8 mouse cellular contexts compared by ENCODE assay signal in the genomic region with DNA sequence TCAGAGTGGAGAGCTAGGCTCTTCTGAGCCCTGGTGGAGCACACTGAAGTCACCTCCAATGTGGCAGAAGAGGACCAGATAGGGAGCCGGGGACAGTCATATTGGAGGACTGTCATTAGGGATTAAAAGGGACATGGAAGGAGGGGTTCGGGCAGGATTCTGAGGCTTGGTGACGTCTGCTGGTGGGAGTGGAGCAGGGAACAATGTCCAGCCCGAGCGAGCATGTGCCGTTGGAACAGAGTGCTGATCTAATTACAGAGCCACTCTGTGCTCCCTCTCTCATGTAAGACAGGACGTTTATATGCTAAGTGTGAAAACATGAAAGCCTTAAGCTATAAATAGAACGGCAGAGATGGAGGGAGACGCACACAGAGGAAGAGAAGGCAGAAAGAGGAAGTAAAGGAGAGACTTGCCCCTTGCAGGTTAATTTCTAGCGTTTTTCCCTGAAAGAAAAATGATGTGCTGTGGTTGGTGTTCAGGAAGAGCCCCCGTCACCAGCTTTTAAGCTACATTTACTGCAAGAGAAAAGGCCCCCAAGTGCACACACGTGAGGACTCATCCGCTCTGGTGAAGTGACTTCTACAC.
DNase-seq lines count a peak whose midpoint lies in the region; ATAC-seq and TF ChIP-seq lines count a peak whose summit lies in the region.

No protein-coding gene starts in this region.

- no peaks in the 10 kb centered on the region for H3K36me3 ChIP-seq in CH12.LX (replicated peaks in 1 of 2; ENCODE audit: control insufficient read depth in 1 of 2, insufficient read depth in 1 of 2, low read length in 1 of 2)
- no peaks in the 10 kb centered on the region for H3K36me3 ChIP-seq in heart, embryonic 11.5 days (ENCODE audit: control insufficient read depth, insufficient read depth, low read length)
- H3K36me3 ChIP-seq in liver, embryonic 11.5 days (ENCODE audit: control insufficient read depth, insufficient read depth, low read length) = no peaks in the 10 kb centered on the region

- H3K27me3 ChIP-seq in CH12.LX (replicated peaks) = no peaks in the 10 kb centered on the region
- H3K27me3 ChIP-seq in heart, embryonic 11.5 days (ENCODE audit: control insufficient read depth, insufficient read depth, low read length) = no peaks in the 10 kb centered on the region
- no peaks in the 10 kb centered on the region for H3K27me3 ChIP-seq in liver, embryonic 11.5 days (replicated peaks; ENCODE audit: control insufficient read depth, insufficient read depth, low read length)

- TF ChIP-seq POLR2A in CH12.LX (IDR thresholded peaks at IDR 0.05; ENCODE audit: low read depth, low read length) = no peak

- intact Hi-C loops in gastrocnemius, postnatal 14 days (cut with DNase I; ENCODE audit: low total_unique reads) = no loop called here

- TF ChIP-seq RAD21 in CH12.LX (IDR thresholded peaks at IDR 0.05; ENCODE audit: low read depth, low read length) = no peak

- WGBS in heart, embryonic 11.5 days (ENCODE audit: insufficient replicate concordance) = 28% methylated on average over 13 of the region's 13 CpGs
- 29% methylated on average over 13 of the region's 13 CpGs for WGBS in liver, embryonic 11.5 days

- TF ChIP-seq EP300 in CH12.LX (IDR thresholded peaks at IDR 0.05; ENCODE audit: low read length) = no peak

- no peaks in the 10 kb centered on the region for H3K79me2 ChIP-seq in CH12.LX (replicated peaks; ENCODE audit: control insufficient read depth, extremely low read depth, insufficient read depth, poor library complexity, severe bottlenecking)

- H3K9ac ChIP-seq in CH12.LX (ENCODE audit: insufficient read depth, low read depth) = no peak overlapping the region
- H3K9ac ChIP-seq in heart, embryonic 11.5 days (ENCODE audit: low read depth, low read length) = no peak overlapping the region
- no peak overlapping the region for H3K9ac ChIP-seq in liver, embryonic 11.5 days (ENCODE audit: low read depth, low read length)

- H3K4me1 ChIP-seq in CH12.LX (ENCODE audit: control insufficient read depth in 1 of 2, insufficient read depth in 2 of 2) = peaks cover 3 to 19% of the 10 kb centered on the region in 2 experiments
- peaks cover 10% of the 10 kb centered on the region; the same call in 1 of the 2 replicates for H3K4me1 ChIP-seq in heart, embryonic 11.5 days (ENCODE audit: control insufficient read depth, insufficient read depth, low read length)
- no peaks in the 10 kb centered on the region for H3K4me1 ChIP-seq in liver, embryonic 11.5 days (replicated peaks; ENCODE audit: control insufficient read depth, insufficient read depth, low read length)

- dilution Hi-C loops in CH12.LX (cut with MboI; ENCODE audit: extremely low pct_ligation_motif_present, extremely low pct_unique_long_range_greater_than_20kb, low sequenced_read_pairs) = no loop called here

- ATAC-seq in heart, embryonic 11.5 days (replicated peaks; ENCODE audit: insufficient number of reproducible peaks, low FRiP score, low TSS enrichment) = no peak
- ATAC-seq in megakaryocyte, adult 5-6 weeks (ENCODE audit: poor library complexity, severe bottlenecking) = peak; percentile 21; the same call in 1 of the 2 replicates
- no peak for ATAC-seq in liver, embryonic 11.5 days (replicated peaks; ENCODE audit: low FRiP score)

- no peak overlapping the region for H3K4me3 ChIP-seq in CH12.LX (replicated peaks in 1 of 3; ENCODE audit: low read depth in 2 of 3, low read length in 2 of 3, poor library complexity in 1 of 3)
- no peak overlapping the region for H3K4me3 ChIP-seq in heart, embryonic 11.5 days (ENCODE audit: low read depth, low read length)
- H3K4me3 ChIP-seq in liver, embryonic 11.5 days (ENCODE audit: low read depth, low read length) = no peak overlapping the region

- no peak overlapping the region for H3K27ac ChIP-seq in CH12.LX (ENCODE audit: insufficient read depth, low read depth)
- no peak overlapping the region for H3K27ac ChIP-seq in heart, embryonic 11.5 days (ENCODE audit: low read depth, low read length)
- no peak overlapping the region for H3K27ac ChIP-seq in liver, embryonic 11.5 days (ENCODE audit: low read depth, low read length)

- no peaks in the 10 kb centered on the region for H3K9me3 ChIP-seq in CH12.LX (replicated peaks; ENCODE audit: low read length)
- H3K9me3 ChIP-seq in heart, embryonic 11.5 days (replicated peaks; ENCODE audit: control insufficient read depth, low read length) = no peaks in the 10 kb centered on the region
- H3K9me3 ChIP-seq in liver, embryonic 11.5 days (ENCODE audit: control insufficient read depth, low read length) = no peaks in the 10 kb centered on the region

- no peak for TF ChIP-seq CTCF in CH12.LX (conservative IDR thresholded peaks at IDR 0.05 in 1 of 2, IDR thresholded peaks at IDR 0.05 in 1 of 2; ENCODE audit: low read depth in 2 of 2, low read length in 2 of 2)

- peak; percentile 14 for DNase-seq in gastrocnemius, adult 18-20 months (ENCODE audit: low spot score)
- no peak for DNase-seq in gastrocnemius, postnatal 14 days
- DNase-seq in CH12.LX (ENCODE audit: extremely low read depth) (peak; percentile 24), liver (no peak)
- DNase-seq in liver, embryonic 11.5 days (ENCODE audit: low spot score) = no peak
- DNase-seq in spleen, postnatal 14 days (ENCODE audit: low spot score in 2 of 2) = no peak

- in situ Hi-C loops in CH12.LX (cut with MboI; ENCODE audit: low pct_ligation_motif_present, low pct_unique_long_range_greater_than_20kb, low sequenced_read_pairs) = loop anchor here (25.0 kb wide), 1 partner anchor 819 kb away; the partner anchor contains the start of genes 1110004F10Rik and Sox6

- H3K4me2 ChIP-seq in CH12.LX (ENCODE audit: insufficient read depth, low read depth, poor library complexity, severe bottlenecking) = 0 out of 2 replicates have a peak overlapping the region, but pooled peaks have one; percentile 32
- H3K4me2 ChIP-seq in heart, embryonic 11.5 days = peak overlapping the region; percentile 6; the same call in 1 of the 2 replicates
- H3K4me2 ChIP-seq in liver, embryonic 11.5 days = no peak overlapping the region

TF ChIP-seq in CH12.LX, 34 proteins besides CTCF, POLR2A, EP300 and RAD21:
- TF ChIP-seq CHD1 (IDR thresholded peaks at IDR 0.05; ENCODE audit: low read depth, low read length) (no peak), MEF2A (IDR thresholded peaks at IDR 0.05; ENCODE audit: borderline replicate concordance, low read depth, low read length) (0 out of 2 replicates have a peak, but pooled peaks have one; percentile 53), HCFC1 (IDR thresholded peaks at IDR 0.05; ENCODE audit: low read depth, low read length) (no peak), ZC3H11A (IDR thresholded peaks at IDR 0.05; ENCODE audit: low read depth, low read length) (no peak), ZMIZ1 (IDR thresholded peaks at IDR 0.05; ENCODE audit: low read depth, low read length) (no peak), ZKSCAN1 (IDR thresholded peaks at IDR 0.05; ENCODE audit: borderline replicate concordance, low read depth, low read length) (no peak), KAT2A (IDR thresholded peaks at IDR 0.05; ENCODE audit: insufficient replicate concordance, low read length) (no peak), RCOR1 (conservative IDR thresholded peaks at IDR 0.05; ENCODE audit: low read depth, low read length) (no peak), MXI1 (IDR thresholded peaks at IDR 0.05; ENCODE audit: low read depth, low read length) (no peak), BHLHE40 (IDR thresholded peaks at IDR 0.05; ENCODE audit: low read depth, low read length) (peak; percentile 7; the same call in 1 of the 2 replicates), POLR2AphosphoS2 (IDR thresholded peaks at IDR 0.05; ENCODE audit: low read depth, low read length) (no peak), USF2 (conservative IDR thresholded peaks at IDR 0.05; ENCODE audit: low read depth, low read length) (no peak), MAFK (IDR thresholded peaks at IDR 0.05; ENCODE audit: insufficient replicate concordance, low read length) (no peak)

Comparison
In these comparisons a context has a peak if more than half of its experiments do, and no peak if none do; other contexts are left out.
1. DNase-seq: peak in gastrocnemius, adult 18-20 months (single experiment) and CH12.LX (single experiment); none in gastrocnemius, postnatal 14 days (single experiment), liver, embryonic 11.5 days (single experiment), spleen, postnatal 14 days (0 of 2) and liver (single experiment).